9 mouse cellular contexts compared by ENCODE assay signal in the genomic region with DNA sequence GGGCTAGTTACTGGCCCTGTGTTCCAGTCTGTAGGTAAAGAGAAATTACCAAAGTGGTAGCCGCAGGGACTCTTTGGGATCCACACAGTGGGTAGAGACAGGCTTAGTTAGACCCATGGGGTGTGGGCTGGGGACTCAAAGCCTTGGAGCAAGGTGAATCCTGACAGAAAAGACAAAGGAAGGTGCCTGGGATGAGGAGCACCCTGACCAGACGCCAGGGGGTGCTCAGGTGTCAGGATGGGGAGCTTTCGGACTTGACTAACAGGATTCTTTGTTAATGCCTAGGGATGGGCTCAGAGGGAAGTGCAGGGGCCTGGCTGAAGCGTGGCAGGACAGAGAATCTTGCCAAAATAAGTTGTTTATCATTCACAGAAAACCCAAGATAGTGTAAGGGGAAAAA. TPM values are rescaled to one million over a fixed set of nuclear protein-coding genes. Genes with fewer than 3 reads are reported as not detected.
DNase-seq lines count a peak whose midpoint lies in the region; ATAC-seq and TF ChIP-seq lines count a peak whose summit lies in the region.
"Had no signal": no experiment of that assay in that cellular context is flagged by ENCODE, and none has a peak within 500 bp of the region (broad histone marks: within the 10 kb centered on the region; RNA-seq: fewer than 3 reads in every experiment).

No protein-coding gene starts in this region.

- no peak overlapping the region for H3K4me2 ChIP-seq in stomach, embryonic 15.5 days

- H3K4me1 ChIP-seq in limb, embryonic 10.5 days, result peaks cover 63% of the 10 kb centered on the region
- peaks cover 35% of the 10 kb centered on the region for H3K4me1 ChIP-seq in stomach, embryonic 15.5 days

- peak; percentile 75 for TF ChIP-seq CTCF in Patski (IDR thresholded peaks at IDR 0.05)

- CTCF ChIA-PET in Patski (lab: Charles Lee), result interaction anchor here (0.8 to 1.9 kb wide), 3 partner anchors 10 to 188 kb away, joined by 3 to 8 read pairs (median 3); no protein-coding TSS in a partner anchor

- in situ Hi-C loops in Patski (cut with MboI; ENCODE audit: low pct_unique_long_range_greater_than_20kb), result no loop called here

- DNase-seq in kidney, adult 18-20 months, result peak; percentile 25
- DNase-seq in kidney, adult 11 months, result no peak
- no peak for DNase-seq in Patski (ENCODE audit: low read depth, low spot score)
- DNase-seq in limb, embryonic 10.5 days (ENCODE audit: low spot score), result peak; percentile 67
- DNase-seq in frontal cortex, postnatal 10 days (ENCODE audit: low spot score in 2 of 2), result no peak

- 23% methylated on average over 4 of the region's 4 CpGs for WGBS in limb, embryonic 10.5 days
- 32% methylated on average over 4 of the region's 4 CpGs for WGBS in stomach, embryonic 15.5 days

- no peak overlapping the region for H3K4me3 ChIP-seq in limb, embryonic 10.5 days
- no peak overlapping the region for H3K4me3 ChIP-seq in stomach, embryonic 15.5 days (replicated peaks)

- no peak for ATAC-seq in Patski
- peak; percentile 37; the same call in 1 of the 2 replicates for ATAC-seq in granulocyte monocyte progenitor cell, adult 5-6 weeks (replicated peaks; ENCODE audit: poor library complexity, severe bottlenecking)
- ATAC-seq in stomach, embryonic 15.5 days (ENCODE audit: insufficient read depth, low FRiP score, low read depth), result peak; percentile 45; the same call in 1 of the 2 replicates
- no peak for ATAC-seq in megakaryocyte, adult 5-6 weeks (ENCODE audit: poor library complexity, severe bottlenecking)

- H3K27me3 ChIP-seq in Patski, result peaks cover 3% of the 10 kb centered on the region
- H3K27me3 ChIP-seq in limb, embryonic 10.5 days (ENCODE audit: low read depth, poor library complexity, severe bottlenecking), result no peaks in the 10 kb centered on the region
- H3K27me3 ChIP-seq in stomach, embryonic 15.5 days (replicated peaks), result no peaks in the 10 kb centered on the region

- H3K9ac ChIP-seq in stomach, embryonic 15.5 days, result no peak overlapping the region

- no peaks in the 10 kb centered on the region for H3K36me3 ChIP-seq in limb, embryonic 10.5 days
- no peaks in the 10 kb centered on the region for H3K36me3 ChIP-seq in stomach, embryonic 15.5 days

- H3K9me3 ChIP-seq in limb, embryonic 10.5 days (replicated peaks), result no peaks in the 10 kb centered on the region
- no peaks in the 10 kb centered on the region for H3K9me3 ChIP-seq in stomach, embryonic 15.5 days

- POLR2A ChIA-PET in Patski (lab: Charles Lee), result interaction anchor here (0.8 to 1.1 kb wide), 2 partner anchors 22 to 56 kb away, joined by 3 to 6 read pairs; no protein-coding TSS in a partner anchor

- peak overlapping the region; percentile 82 for H3K27ac ChIP-seq in limb, embryonic 10.5 days
- peak overlapping the region; percentile 62 for H3K27ac ChIP-seq in stomach, embryonic 15.5 days

RNA-seq across cellular contexts. Expression of a gene that starts 10.1 kb away (rescaled TPM):
- 6.9 TPM for polyA plus RNA-seq in Patski (2021)
- 20.4 and 53.9 TPM in 2 replicates for total RNA-seq in granulocyte monocyte progenitor cell, adult 5-6 weeks (2014; fragmentation: Nextera tagmentation)
- total RNA-seq in granulocyte monocyte progenitor cell, adult 5-6 weeks (2017), result 0.31 and 39.0 TPM in 2 replicates
- 25.9 and 33.7 TPM in 2 replicates for polyA plus RNA-seq in limb, embryonic 10.5 days (2016; fragmentation: Nextera tagmentation; extraction: Ambion mirVana)
- 21.9 and 26.2 TPM in 2 replicates for polyA plus RNA-seq in stomach, embryonic 15.5 days (2015; fragmentation: Nextera tagmentation; extraction: Ambion mirVana)
- 3.8 and 12.3 TPM in 2 replicates for total RNA-seq in megakaryocyte, adult 5-6 weeks (2015)
- total RNA-seq in megakaryocyte, adult 5-6 weeks (2017), result 37.2 and 52.6 TPM in 2 replicates

RNA-seq across cellular contexts. Expression of a gene that starts 23.7 kb away (rescaled TPM):
- polyA plus RNA-seq in Patski (2021), result 0.22 TPM
- total RNA-seq in granulocyte monocyte progenitor cell, adult 5-6 weeks (2014; fragmentation: Nextera tagmentation), result not detected in 2 replicates
- total RNA-seq in granulocyte monocyte progenitor cell, adult 5-6 weeks (2017), result not detected in 2 replicates
- 1.6 and 1.7 TPM in 2 replicates for polyA plus RNA-seq in limb, embryonic 10.5 days (2016; fragmentation: Nextera tagmentation; extraction: Ambion mirVana)
- 4.6 and 11.8 TPM in 2 replicates for polyA plus RNA-seq in stomach, embryonic 15.5 days (2015; fragmentation: Nextera tagmentation; extraction: Ambion mirVana)
- 1.4 and 1.5 TPM in 2 replicates for total RNA-seq in megakaryocyte, adult 5-6 weeks (2015)
- 3.7 and 3.9 TPM in 2 replicates for total RNA-seq in megakaryocyte, adult 5-6 weeks (2017)
- total RNA-seq: left cerebral cortex, postnatal 10 days had no signal

Comparison
In these comparisons a context has a peak if more than half of its experiments do, and no peak if none do; other contexts are left out.
1. DNase-seq: peak in kidney, adult 18-20 months (single experiment) and limb, embryonic 10.5 days (single experiment); none in kidney, adult 11 months (single experiment), Patski (single experiment) and frontal cortex, postnatal 10 days (0 of 2).
2. ATAC-seq: peak in granulocyte monocyte progenitor cell, adult 5-6 weeks (single experiment) and stomach, embryonic 15.5 days (single experiment); none in Patski (single experiment) and megakaryocyte, adult 5-6 weeks (single experiment).